ENCODE assay signal across 8 mouse cellular contexts in genomic region chr11:61300716-61301392, GRCm38 (mm10). TPM values are rescaled to one million over a fixed set of nuclear protein-coding genes. Genes with fewer than 3 reads are reported as not detected.
DNase-seq lines count a peak whose midpoint lies in the region; ATAC-seq lines count a peak whose summit lies in the region.

No protein-coding gene starts in this region.

- peak; percentile 43 for DNase-seq in adrenal gland, postnatal 10 days
- DNase-seq in adrenal gland, adult 18-20 months (ENCODE audit: low spot score in 2 of 2): no peak
- no peak for DNase-seq in embryonic facial prominence, embryonic 11.5 days (ENCODE audit: low spot score)
- DNase-seq in natural killer cell, adult 2 months (ENCODE audit: low spot score in 2 of 2): no peak
- no peak for DNase-seq in spleen, postnatal 14 days (ENCODE audit: low spot score in 2 of 2)
- no peak for DNase-seq in thymus, postnatal 36 days

- no peaks in the 10 kb centered on the region for H3K4me1 ChIP-seq in embryonic facial prominence, embryonic 11.5 days (ENCODE audit: control insufficient read depth, insufficient read depth, low read length)
- H3K4me1 ChIP-seq in hindbrain, embryonic 12.5 days: peaks cover 6% of the 10 kb centered on the region
- H3K4me1 ChIP-seq in liver, embryonic 15.5 days (replicated peaks): peaks cover 13% of the 10 kb centered on the region

- peak overlapping the region; percentile 28; the same call in 1 of the 2 replicates for H3K9ac ChIP-seq in embryonic facial prominence, embryonic 11.5 days (replicated peaks; ENCODE audit: low read length)
- H3K9ac ChIP-seq in hindbrain, embryonic 12.5 days: no peak overlapping the region
- no peak overlapping the region for H3K9ac ChIP-seq in liver, embryonic 15.5 days

- no peaks in the 10 kb centered on the region; the same call in 1 of the 2 replicates for H3K9me3 ChIP-seq in embryonic facial prominence, embryonic 11.5 days (replicated peaks; ENCODE audit: control insufficient read depth, low read length)
- H3K9me3 ChIP-seq in hindbrain, embryonic 12.5 days (replicated peaks): no peaks in the 10 kb centered on the region
- H3K9me3 ChIP-seq in liver, embryonic 15.5 days (replicated peaks): no peaks in the 10 kb centered on the region

- H3K27ac ChIP-seq in embryonic facial prominence, embryonic 11.5 days (replicated peaks; ENCODE audit: low read depth, low read length): no peak overlapping the region
- H3K27ac ChIP-seq in hindbrain, embryonic 12.5 days: no peak overlapping the region
- no peak overlapping the region for H3K27ac ChIP-seq in liver, embryonic 15.5 days (replicated peaks)

- H3K27me3 ChIP-seq in embryonic facial prominence, embryonic 11.5 days (ENCODE audit: control insufficient read depth, insufficient read depth, low read length): no peaks in the 10 kb centered on the region
- H3K27me3 ChIP-seq in hindbrain, embryonic 12.5 days: no peaks in the 10 kb centered on the region
- no peaks in the 10 kb centered on the region for H3K27me3 ChIP-seq in liver, embryonic 15.5 days

- WGBS in embryonic facial prominence, embryonic 11.5 days: 17% methylated on average over 11 of the region's 16 CpGs
- WGBS in hindbrain, embryonic 12.5 days: 19% methylated on average over 14 of the region's 16 CpGs
- 44% methylated on average over 15 of the region's 16 CpGs for WGBS in liver, embryonic 15.5 days (ENCODE audit: insufficient replicate concordance)

- H3K36me3 ChIP-seq in embryonic facial prominence, embryonic 11.5 days (replicated peaks; ENCODE audit: control insufficient read depth, insufficient read depth, low read depth, low read length): no peaks in the 10 kb centered on the region
- no peaks in the 10 kb centered on the region for H3K36me3 ChIP-seq in hindbrain, embryonic 12.5 days
- H3K36me3 ChIP-seq in liver, embryonic 15.5 days (replicated peaks): no peaks in the 10 kb centered on the region

- H3K4me2 ChIP-seq in embryonic facial prominence, embryonic 11.5 days (ENCODE audit: low read depth, low read length): 0 out of 2 replicates have a peak overlapping the region, but pooled peaks have one; percentile 10
- H3K4me2 ChIP-seq in hindbrain, embryonic 12.5 days (replicated peaks): peak overlapping the region; percentile 34
- peak overlapping the region; percentile 46 for H3K4me2 ChIP-seq in liver, embryonic 15.5 days

- no peak for ATAC-seq in embryonic facial prominence, embryonic 11.5 days (replicated peaks; ENCODE audit: insufficient number of reproducible peaks, low FRiP score, low TSS enrichment, low read depth)
- no peak for ATAC-seq in hindbrain, embryonic 12.5 days (ENCODE audit: low FRiP score)
- ATAC-seq in liver, embryonic 15.5 days (ENCODE audit: insufficient read depth): no peak

- no peak overlapping the region for H3K4me3 ChIP-seq in embryonic facial prominence, embryonic 11.5 days (ENCODE audit: low read depth, low read length)
- no peak overlapping the region for H3K4me3 ChIP-seq in hindbrain, embryonic 12.5 days
- H3K4me3 ChIP-seq in liver, embryonic 15.5 days (replicated peaks): peak overlapping the region; percentile 5; the same call in 1 of the 2 replicates

RNA-seq across cellular contexts. Expression of gene Aldh3a2, which starts 33.6 kb away (rescaled TPM):
- total RNA-seq in adrenal gland, postnatal 10 days (2021): 10 to 100 TPM; 67.7 to 74.7 TPM
- 10 to 100 TPM; 41.6 to 59.9 TPM for total RNA-seq in adrenal gland, adult 18-20 months (2021)
- polyA plus RNA-seq in embryonic facial prominence, embryonic 11.5 days (2014; fragmentation: Nextera tagmentation; extraction: Ambion mirVana): 22.4 and 24.2 TPM in 2 replicates
- 23.7 and 25.9 TPM in 2 replicates for polyA plus RNA-seq in hindbrain, embryonic 12.5 days (2016; fragmentation: Nextera tagmentation; extraction: Ambion mirVana)
- 32.4 and 33.0 TPM in 2 replicates for polyA plus RNA-seq in liver, embryonic 15.5 days (2015; fragmentation: Nextera tagmentation; extraction: Ambion mirVana)

RNA-seq across cellular contexts. Expression of gene Slc47a2, which starts 41.8 kb away (rescaled TPM):
- not detected for total RNA-seq in adrenal gland, postnatal 10 days (2021)
- not detected for total RNA-seq in adrenal gland, adult 18-20 months (2021)
- not detected in 2 replicates for polyA plus RNA-seq in embryonic facial prominence, embryonic 11.5 days (2014; fragmentation: Nextera tagmentation; extraction: Ambion mirVana)
- not detected in 2 replicates for polyA plus RNA-seq in hindbrain, embryonic 12.5 days (2016; fragmentation: Nextera tagmentation; extraction: Ambion mirVana)
- polyA plus RNA-seq in liver, embryonic 15.5 days (2015; fragmentation: Nextera tagmentation; extraction: Ambion mirVana): 0.03 and 0.06 TPM in 2 replicates
